Mouse (Mus musculus): Measurements from ENCODE around the gene Sprr2b. TPM values are rescaled to one million over a fixed set of nuclear protein-coding genes. Genes with fewer than 3 reads are reported as not detected.

Sprr2b gene
- polyA plus RNA-seq, 1 experiment from 2014 or later: not detected

DNA sequence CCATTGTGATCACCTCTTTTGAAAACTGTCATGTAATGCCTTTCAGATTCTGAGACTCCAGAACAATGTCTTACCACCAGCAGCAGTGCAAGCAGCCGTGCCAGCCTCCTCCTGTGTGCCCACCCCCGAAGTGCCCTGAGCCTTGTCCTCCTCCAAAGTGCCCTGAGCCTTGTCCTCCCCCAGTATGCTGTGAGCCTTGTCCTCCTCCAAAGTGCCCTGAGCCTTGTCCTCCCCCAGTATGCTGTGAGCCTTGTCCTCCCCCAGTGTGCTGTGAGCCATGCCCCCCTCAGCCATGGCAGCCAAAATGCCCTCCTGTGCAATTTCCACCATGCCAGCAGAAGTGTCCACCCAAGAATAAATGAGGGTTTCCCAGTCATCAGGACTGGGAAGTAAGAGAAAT lies 964 bp downstream of the Sprr2b start:
- H3K9me3 ChIP-seq (ENCODE audit: control insufficient read depth, low read length): no peaks in the 10 kb centered on the region
- H3K4me2 ChIP-seq (ENCODE audit: low read length): no peak overlapping the region
- no peak overlapping the region for H3K27ac ChIP-seq (ENCODE audit: low read depth, low read length)
- no peaks in the 10 kb centered on the region for H3K27me3 ChIP-seq (replicated peaks; ENCODE audit: control insufficient read depth, insufficient read depth, low read length)
- no peaks in the 10 kb centered on the region for H3K36me3 ChIP-seq (ENCODE audit: control insufficient read depth, insufficient read depth, low read length)
- 74% methylated on average over 2 of the region's 2 CpGs for WGBS
- no peak overlapping the region for H3K4me3 ChIP-seq (ENCODE audit: low read length)
- no peaks in the 10 kb centered on the region for H3K4me1 ChIP-seq (ENCODE audit: control insufficient read depth, insufficient read depth, low read depth, low read length)
- no peak for ATAC-seq
- no peak overlapping the region for H3K9ac ChIP-seq (ENCODE audit: low read depth, low read length)

DNA sequence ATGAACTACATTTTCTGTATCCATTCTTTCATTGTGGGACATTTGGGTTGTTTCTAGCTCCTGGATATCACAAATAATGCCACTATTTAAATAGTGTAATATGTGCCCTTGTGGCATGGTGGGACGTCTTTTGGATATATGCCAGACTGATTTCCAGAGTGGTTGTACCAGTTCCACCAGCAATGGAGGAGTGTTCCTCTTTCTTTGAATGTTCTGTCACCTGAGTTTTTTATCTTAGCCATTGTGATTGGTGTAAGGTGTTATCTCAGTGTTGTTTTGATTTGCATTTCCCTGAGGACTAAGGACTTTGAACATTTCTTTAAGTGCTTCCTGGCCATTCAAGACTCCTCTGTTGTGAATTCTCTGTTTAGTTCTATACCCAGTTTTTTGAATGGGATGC lies 19.9 kb downstream of the Sprr2b start:
- H3K4me1 ChIP-seq (ENCODE audit: control insufficient read depth, insufficient read depth, low read depth, low read length): no peaks in the 10 kb centered on the region
- ATAC-seq: no peak
- no peak overlapping the region for H3K4me2 ChIP-seq (ENCODE audit: low read length)
- 67% methylated on average over 1 of the region's 1 CpGs for WGBS
- H3K36me3 ChIP-seq (ENCODE audit: control insufficient read depth, insufficient read depth, low read length): no peaks in the 10 kb centered on the region
- H3K27ac ChIP-seq (ENCODE audit: low read depth, low read length): no peak overlapping the region
- no peaks in the 10 kb centered on the region for H3K27me3 ChIP-seq (replicated peaks; ENCODE audit: control insufficient read depth, insufficient read depth, low read length)
- no peaks in the 10 kb centered on the region for H3K9me3 ChIP-seq (ENCODE audit: control insufficient read depth, low read length)
- no peak overlapping the region for H3K9ac ChIP-seq (ENCODE audit: low read depth, low read length)
- no peak overlapping the region for H3K4me3 ChIP-seq (ENCODE audit: low read length)

DNA sequence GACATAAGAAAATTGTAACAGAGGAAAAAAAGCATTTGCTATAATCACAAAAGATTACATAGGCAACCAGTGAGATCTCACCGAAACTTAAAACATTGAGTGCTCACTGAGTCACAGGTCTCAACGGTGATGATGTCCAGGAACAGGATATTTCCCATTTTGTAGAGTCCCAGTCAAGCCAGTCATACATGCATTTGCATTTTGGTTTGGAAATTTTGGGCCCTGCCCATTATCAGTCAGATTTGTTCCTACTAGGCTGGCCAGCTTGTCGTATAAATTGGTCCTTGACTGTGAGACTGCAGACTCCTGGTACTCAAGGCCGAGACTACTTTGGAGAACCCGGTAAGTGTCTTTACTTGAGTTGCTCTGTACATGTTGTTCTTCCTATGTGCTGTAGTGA lies 22.4 kb downstream of the Sprr2b start, which contains the start of gene Sprr2d:
Sprr2d (plus strand) TSS at position 301 of the 400 bp plus-strand sequence.
- H3K27me3 ChIP-seq (replicated peaks; ENCODE audit: control insufficient read depth, insufficient read depth, low read length): no peaks in the 10 kb centered on the region
- no peak within 1 kb of the TSS for H3K4me3 ChIP-seq (ENCODE audit: low read length)
- H3K27ac ChIP-seq (ENCODE audit: low read depth, low read length): no peak within 1 kb of the TSS
- no peaks in the 10 kb centered on the region for H3K4me1 ChIP-seq (ENCODE audit: control insufficient read depth, insufficient read depth, low read depth, low read length)
- no peaks in the 10 kb centered on the region for H3K36me3 ChIP-seq (ENCODE audit: control insufficient read depth, insufficient read depth, low read length)
- no peak for ATAC-seq
- H3K4me2 ChIP-seq (ENCODE audit: low read length): no peak within 1 kb of the TSS
- WGBS: 91% methylated on average over 5 of the region's 5 CpGs
- H3K9ac ChIP-seq (ENCODE audit: low read depth, low read length): no peak within 1 kb of the TSS
- no peaks in the 10 kb centered on the region for H3K9me3 ChIP-seq (ENCODE audit: control insufficient read depth, low read length)

DNA sequence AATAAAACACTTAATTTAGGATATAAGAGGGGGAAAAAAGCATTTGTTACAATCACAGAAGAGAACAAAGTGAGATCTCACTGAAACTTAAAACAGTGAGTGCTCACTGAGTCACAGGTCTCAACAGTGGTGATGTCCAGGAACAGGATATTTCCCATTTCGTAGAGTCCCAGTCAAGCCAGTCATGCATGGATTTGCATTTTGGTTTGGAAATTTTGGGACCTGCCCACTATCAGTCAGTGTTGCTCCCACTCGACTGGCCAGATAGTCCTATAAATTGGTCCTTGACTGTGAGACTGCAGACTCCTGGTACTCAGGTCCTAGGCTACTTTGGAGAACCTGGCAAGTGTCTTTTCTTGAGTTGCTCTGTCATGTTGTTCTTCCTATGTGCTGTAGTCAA lies 35.4 kb downstream of the Sprr2b start, which contains the start of gene Sprr2e:
Sprr2e (plus strand) TSS at position 301 of the 400 bp plus-strand sequence.
- H3K9ac ChIP-seq (ENCODE audit: low read depth, low read length): no peak within 1 kb of the TSS
- no peak within 1 kb of the TSS for H3K4me2 ChIP-seq (ENCODE audit: low read length)
- H3K9me3 ChIP-seq (ENCODE audit: control insufficient read depth, low read length): no peaks in the 10 kb centered on the region
- H3K27ac ChIP-seq (ENCODE audit: low read depth, low read length): no peak within 1 kb of the TSS
- H3K4me1 ChIP-seq (ENCODE audit: control insufficient read depth, insufficient read depth, low read depth, low read length): no peaks in the 10 kb centered on the region
- no peak within 1 kb of the TSS for H3K4me3 ChIP-seq (ENCODE audit: low read length)
- no peak for ATAC-seq
- WGBS: 83% methylated on average over 2 of the region's 2 CpGs
- no peaks in the 10 kb centered on the region for H3K36me3 ChIP-seq (ENCODE audit: control insufficient read depth, insufficient read depth, low read length)
- H3K27me3 ChIP-seq (replicated peaks; ENCODE audit: control insufficient read depth, insufficient read depth, low read length): no peaks in the 10 kb centered on the region

DNA sequence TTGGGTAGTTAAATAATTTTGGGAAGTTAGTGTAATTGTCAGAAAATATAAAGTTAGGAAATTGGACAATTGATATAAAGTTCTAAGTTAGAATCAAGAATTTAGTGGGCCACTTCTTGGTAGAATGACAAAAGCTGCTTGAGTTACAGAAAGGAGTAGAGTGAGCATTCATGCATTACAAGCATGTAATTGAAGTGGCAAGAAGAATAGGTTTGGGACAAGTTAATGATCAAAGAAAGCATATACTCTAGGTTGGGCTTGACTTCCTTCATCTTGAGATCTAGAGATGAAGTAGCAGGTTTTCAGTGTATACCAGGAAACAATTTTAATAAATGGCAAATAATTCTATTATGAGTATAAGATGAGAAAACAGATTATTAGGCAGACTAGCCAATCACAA lies 45.2 kb downstream of the Sprr2b start:
- no peaks in the 10 kb centered on the region for H3K27me3 ChIP-seq (replicated peaks; ENCODE audit: control insufficient read depth, insufficient read depth, low read length)
- no peak overlapping the region for H3K27ac ChIP-seq (ENCODE audit: low read depth, low read length)
- H3K4me3 ChIP-seq (ENCODE audit: low read length): no peak overlapping the region
- H3K9ac ChIP-seq (ENCODE audit: low read depth, low read length): no peak overlapping the region
- H3K4me2 ChIP-seq (ENCODE audit: low read length): no peak overlapping the region
- no peaks in the 10 kb centered on the region for H3K36me3 ChIP-seq (ENCODE audit: control insufficient read depth, insufficient read depth, low read length)
- H3K9me3 ChIP-seq (ENCODE audit: control insufficient read depth, low read length): no peaks in the 10 kb centered on the region
- H3K4me1 ChIP-seq (ENCODE audit: control insufficient read depth, insufficient read depth, low read depth, low read length): no peaks in the 10 kb centered on the region
- no peak for ATAC-seq

DNA sequence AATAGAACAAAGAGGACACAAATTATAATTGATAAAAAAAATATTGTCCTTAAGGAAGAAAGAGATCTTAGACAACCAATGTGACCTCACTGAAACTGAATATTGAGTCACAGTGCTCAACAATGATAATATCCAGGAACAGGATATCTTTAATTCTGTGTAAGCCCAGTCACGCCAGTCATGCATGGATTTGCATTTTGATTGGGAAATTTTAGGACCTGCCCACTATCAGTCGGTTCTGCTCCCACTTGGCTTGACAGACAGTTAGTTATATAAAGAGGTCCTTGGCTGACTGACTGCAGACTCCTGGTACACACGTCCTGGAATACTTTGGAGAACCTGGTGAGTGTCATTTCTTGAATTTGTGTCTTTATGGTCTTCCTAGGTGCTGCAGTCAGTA lies 48.5 kb downstream of the Sprr2b start, which contains the start of gene Sprr2f:
Sprr2f (plus strand) TSS at position 301 of the 400 bp plus-strand sequence.
- no peaks in the 10 kb centered on the region for H3K36me3 ChIP-seq (ENCODE audit: control insufficient read depth, insufficient read depth, low read length)
- no peak for ATAC-seq
- WGBS: 68% methylated on average over 3 of the region's 3 CpGs

More for the DNA sequence above, 48.5 kb downstream of the Sprr2b start, which contains the start of gene Sprr2f:
- Histone ChIP-seq H3K4me3 (ENCODE audit: low read length) (no peak within 1 kb of the TSS), H3K4me2 (ENCODE audit: low read length) (no peak within 1 kb of the TSS), H3K9me3 (ENCODE audit: control insufficient read depth, low read length) (no peaks in the 10 kb centered on the region), H3K9ac (ENCODE audit: low read depth, low read length) (no peak within 1 kb of the TSS), H3K4me1 (ENCODE audit: control insufficient read depth, insufficient read depth, low read depth, low read length) (no peaks in the 10 kb centered on the region), H3K27me3 (replicated peaks; ENCODE audit: control insufficient read depth, insufficient read depth, low read length) (no peaks in the 10 kb centered on the region), H3K27ac (ENCODE audit: low read depth, low read length) (no peak within 1 kb of the TSS)

Other genes starting within 250 kb of the Sprr2b start
- gene Lor, start 233.5 kb upstream of the Sprr2b start, polyA plus RNA-seq (2015; fragmentation: Nextera tagmentation; extraction: Ambion mirVana): 6.7 and 7.9 TPM in 2 replicates
- not detected in 2 replicates for gene Prr9, start 192.7 kb upstream of the Sprr2b start, polyA plus RNA-seq (2015; fragmentation: Nextera tagmentation; extraction: Ambion mirVana)
- gene Lelp1, start 173.9 kb upstream of the Sprr2b start, polyA plus RNA-seq (2015; fragmentation: Nextera tagmentation; extraction: Ambion mirVana): not detected in 2 replicates
- not detected in 2 replicates for gene Sprr2a1, start 100.8 kb upstream of the Sprr2b start, polyA plus RNA-seq (2015; fragmentation: Nextera tagmentation; extraction: Ambion mirVana)
- 0.23 TPM in 1 of 2 replicates, not detected in the other for gene Sprr2a2, start 100.7 kb upstream of the Sprr2b start, polyA plus RNA-seq (2015; fragmentation: Nextera tagmentation; extraction: Ambion mirVana)
- not detected in 2 replicates for gene Sprr2a3, start 31.2 kb upstream of the Sprr2b start, polyA plus RNA-seq (2015; fragmentation: Nextera tagmentation; extraction: Ambion mirVana)
- gene Sprr2d, start 22.5 kb downstream of the Sprr2b start, polyA plus RNA-seq (2015; fragmentation: Nextera tagmentation; extraction: Ambion mirVana): not detected in 2 replicates
- not detected in 2 replicates for gene Sprr2e, start 35.5 kb downstream of the Sprr2b start, polyA plus RNA-seq (2015; fragmentation: Nextera tagmentation; extraction: Ambion mirVana)
- not detected in 2 replicates for gene Sprr2f, start 48.6 kb downstream of the Sprr2b start, polyA plus RNA-seq (2015; fragmentation: Nextera tagmentation; extraction: Ambion mirVana)
- gene Sprr2h, start 69.1 kb downstream of the Sprr2b start, polyA plus RNA-seq (2015; fragmentation: Nextera tagmentation; extraction: Ambion mirVana): not detected in 2 replicates
- gene Sprr2i, start 91.4 kb downstream of the Sprr2b start, polyA plus RNA-seq (2015; fragmentation: Nextera tagmentation; extraction: Ambion mirVana): not detected in 2 replicates
- gene Sprr2j-ps, start 101.5 kb downstream of the Sprr2b start, polyA plus RNA-seq (2015; fragmentation: Nextera tagmentation; extraction: Ambion mirVana): not detected in 2 replicates
- 6.1 and 18.1 TPM in 2 replicates for gene Gm9774, start 112.8 kb downstream of the Sprr2b start, polyA plus RNA-seq (2015; fragmentation: Nextera tagmentation; extraction: Ambion mirVana)
- gene Sprr2k, start 116.0 kb downstream of the Sprr2b start, polyA plus RNA-seq (2015; fragmentation: Nextera tagmentation; extraction: Ambion mirVana): not detected in 2 replicates
- gene Sprr1b, start 122.2 kb downstream of the Sprr2b start, polyA plus RNA-seq (2015; fragmentation: Nextera tagmentation; extraction: Ambion mirVana): not detected in 2 replicates
- gene Sprr3, start 142.1 kb downstream of the Sprr2b start, polyA plus RNA-seq (2015; fragmentation: Nextera tagmentation; extraction: Ambion mirVana): not detected in 2 replicates
- 0.20 and 0.59 TPM in 2 replicates for gene Sprr1a, start 169.3 kb downstream of the Sprr2b start, polyA plus RNA-seq (2015; fragmentation: Nextera tagmentation; extraction: Ambion mirVana)
- gene Sprr4, start 183.9 kb downstream of the Sprr2b start, polyA plus RNA-seq (2015; fragmentation: Nextera tagmentation; extraction: Ambion mirVana): not detected in 2 replicates
- not detected in 2 replicates for gene 2310046K23Rik, start 217.9 kb downstream of the Sprr2b start, polyA plus RNA-seq (2015; fragmentation: Nextera tagmentation; extraction: Ambion mirVana)